Mouse (Mus musculus): ENCODE data around the gene Fads1. TPM values are rescaled to one million over a fixed set of nuclear protein-coding genes. Genes with fewer than 3 reads are reported as not detected.
A peak's percentile ranks its signal among the peaks of the same experiment; 100 is the strongest.

Gene Fads1
- polyA plus RNA-seq, 1 experiment from 2014 or later = 39.8 TPM

DNA sequence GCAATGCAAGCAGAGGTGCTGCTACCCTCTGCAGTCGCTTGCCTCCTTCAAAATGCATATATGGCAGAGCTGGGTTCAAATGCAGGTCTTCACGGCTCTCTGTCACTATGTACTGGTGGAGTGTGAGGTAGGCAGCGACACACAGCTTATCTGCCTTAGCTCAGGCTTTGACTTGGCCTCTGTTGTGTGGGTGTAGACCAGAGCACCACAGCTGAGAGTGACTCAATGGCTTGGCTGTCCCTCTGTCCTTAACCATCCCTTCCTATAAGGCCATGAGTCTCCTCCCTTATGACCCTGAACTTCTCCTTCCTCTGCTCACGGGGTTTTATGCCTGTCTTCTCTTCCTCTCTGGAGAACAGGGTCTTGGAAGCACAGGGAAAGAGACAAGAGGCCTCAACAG is 28.2 kb downstream of the Fads1 start:
- ATAC-seq (replicated peaks; ENCODE audit: extremely low read depth, insufficient read depth, low FRiP score) = no peak
- H3K9ac ChIP-seq (ENCODE audit: low read length) = no peak overlapping the region
- no peaks in the 10 kb centered on the region for H3K9me3 ChIP-seq (replicated peaks; ENCODE audit: control insufficient read depth, low read length)
- no peak overlapping the region for H3K4me3 ChIP-seq (ENCODE audit: low read length)
- H3K36me3 ChIP-seq (ENCODE audit: control insufficient read depth, insufficient read depth) = peaks cover 14% of the 10 kb centered on the region
- no peaks in the 10 kb centered on the region for H3K27me3 ChIP-seq (ENCODE audit: control insufficient read depth, insufficient read depth, low read length)
- no peaks in the 10 kb centered on the region for H3K4me1 ChIP-seq (ENCODE audit: control insufficient read depth, insufficient read depth, low read length)
- 77% methylated on average over 4 of the region's 4 CpGs for WGBS
- H3K27ac ChIP-seq (ENCODE audit: low read length) = no peak overlapping the region
- H3K4me2 ChIP-seq (ENCODE audit: low read depth, low read length) = no peak overlapping the region

DNA sequence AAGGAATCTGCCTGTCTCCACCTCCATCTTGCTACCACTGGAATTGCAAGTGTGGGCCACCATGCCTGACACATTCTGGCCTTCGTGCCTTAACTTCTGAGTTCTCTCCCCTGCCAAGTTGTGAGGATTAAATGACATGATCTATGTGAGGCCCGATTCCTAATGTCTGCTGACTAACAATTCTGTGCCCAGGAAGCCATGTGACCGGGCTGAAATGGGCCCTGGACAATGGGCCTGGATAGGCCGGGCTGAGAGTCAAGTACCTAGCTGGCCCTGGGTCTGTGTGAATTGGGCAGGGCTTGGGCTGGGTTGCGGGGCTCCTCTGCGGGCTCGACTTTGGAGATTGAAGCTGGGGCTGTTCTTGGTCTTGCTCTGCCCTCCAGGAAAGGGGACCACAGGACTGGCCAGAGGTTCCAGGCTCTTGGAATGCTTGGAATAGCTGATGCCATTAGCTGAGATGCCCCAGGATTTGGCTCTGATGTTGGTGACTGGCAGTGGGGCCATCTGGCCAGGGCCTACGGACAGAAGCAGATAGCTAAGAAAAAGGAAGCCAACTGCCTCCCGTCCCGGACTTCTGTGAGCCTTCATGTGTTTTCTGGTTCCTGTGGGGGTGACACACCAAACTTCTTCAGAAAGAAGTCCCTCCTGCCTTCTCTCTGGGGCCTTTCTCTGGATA is 31.2 kb downstream of the Fads1 start:
- Histone ChIP-seq H3K4me1 (ENCODE audit: control insufficient read depth, insufficient read depth, low read length) (no peaks in the 10 kb centered on the region), H3K4me2 (ENCODE audit: low read depth, low read length) (no peak overlapping the region), H3K9ac (ENCODE audit: low read length) (no peak overlapping the region), H3K27ac (ENCODE audit: low read length) (no peak overlapping the region), H3K27me3 (ENCODE audit: control insufficient read depth, insufficient read depth, low read length) (no peaks in the 10 kb centered on the region), H3K4me3 (ENCODE audit: low read length) (no peak overlapping the region), H3K36me3 (ENCODE audit: control insufficient read depth, insufficient read depth) (peaks cover 12% of the 10 kb centered on the region), H3K9me3 (replicated peaks; ENCODE audit: control insufficient read depth, low read length) (no peaks in the 10 kb centered on the region)
- ATAC-seq (replicated peaks; ENCODE audit: extremely low read depth, insufficient read depth, low FRiP score) = no peak
- WGBS = 84% methylated on average over 10 of the region's 10 CpGs

DNA sequence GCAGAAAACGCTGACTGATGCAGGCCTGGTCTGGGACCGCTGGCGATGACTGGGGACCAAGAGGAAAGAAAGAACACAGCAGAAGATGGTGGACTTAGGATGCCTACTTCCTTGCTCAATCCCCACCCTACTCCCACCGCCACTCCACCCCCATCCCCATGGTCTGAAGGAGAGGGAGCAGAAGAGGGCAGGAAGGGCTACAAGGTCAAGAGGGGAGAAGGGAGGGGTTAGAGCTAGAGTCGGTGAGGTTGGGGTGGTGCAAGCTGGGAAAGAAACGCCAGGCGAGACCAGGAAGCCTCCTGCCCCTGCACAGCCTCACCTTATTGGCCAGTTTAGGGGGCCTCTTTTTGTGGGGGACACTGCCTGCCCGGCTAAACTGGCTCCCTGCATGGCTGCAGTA is 33.4 kb downstream of the Fads1 start:
- no peak overlapping the region for H3K9ac ChIP-seq (ENCODE audit: low read length)
- H3K9me3 ChIP-seq (replicated peaks; ENCODE audit: control insufficient read depth, low read length) = no peaks in the 10 kb centered on the region
- peaks cover 5% of the 10 kb centered on the region; the same call in 1 of the 2 replicates for H3K36me3 ChIP-seq (ENCODE audit: control insufficient read depth, insufficient read depth)
- H3K4me1 ChIP-seq (ENCODE audit: control insufficient read depth, insufficient read depth, low read length) = no peaks in the 10 kb centered on the region
- no peak overlapping the region for H3K4me2 ChIP-seq (ENCODE audit: low read depth, low read length)
- no peak for ATAC-seq (replicated peaks; ENCODE audit: extremely low read depth, insufficient read depth, low FRiP score)
- H3K27ac ChIP-seq (ENCODE audit: low read length) = no peak overlapping the region
- 70% methylated on average over 8 of the region's 8 CpGs for WGBS
- no peaks in the 10 kb centered on the region for H3K27me3 ChIP-seq (ENCODE audit: control insufficient read depth, insufficient read depth, low read length)
- no peak overlapping the region for H3K4me3 ChIP-seq (ENCODE audit: low read length)

DNA sequence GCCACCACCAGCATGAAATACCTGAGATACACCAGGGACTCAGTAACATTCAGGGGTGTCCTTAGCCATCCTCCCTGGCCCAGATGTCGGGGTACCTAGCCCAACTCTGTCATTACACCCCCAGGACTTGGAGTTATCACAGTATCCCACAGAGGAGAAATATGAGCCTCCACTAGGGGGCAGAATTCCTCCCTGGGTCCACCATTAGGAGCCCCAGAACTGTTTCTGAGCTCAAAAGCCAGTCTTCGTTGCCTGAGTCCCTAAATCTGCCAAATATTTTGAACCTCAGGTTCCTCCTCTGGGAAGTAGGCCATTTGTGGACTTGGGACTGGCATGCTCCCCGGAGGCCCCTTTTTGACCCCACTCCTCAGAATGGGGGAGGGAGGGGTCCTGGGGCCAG is 36.4 kb downstream of the Fads1 start:
- Histone ChIP-seq H3K9me3 (replicated peaks; ENCODE audit: control insufficient read depth, low read length) (no peaks in the 10 kb centered on the region), H3K4me1 (ENCODE audit: control insufficient read depth, insufficient read depth, low read length) (no peaks in the 10 kb centered on the region), H3K9ac (ENCODE audit: low read length) (no peak overlapping the region), H3K27me3 (ENCODE audit: control insufficient read depth, insufficient read depth, low read length) (no peaks in the 10 kb centered on the region), H3K4me3 (ENCODE audit: low read length) (no peak overlapping the region), H3K27ac (ENCODE audit: low read length) (no peak overlapping the region), H3K36me3 (ENCODE audit: control insufficient read depth, insufficient read depth) (no peaks in the 10 kb centered on the region), H3K4me2 (ENCODE audit: low read depth, low read length) (no peak overlapping the region)
- WGBS = 50% methylated on average over 3 of the region's 3 CpGs
- no peak for ATAC-seq (replicated peaks; ENCODE audit: extremely low read depth, insufficient read depth, low FRiP score)

DNA sequence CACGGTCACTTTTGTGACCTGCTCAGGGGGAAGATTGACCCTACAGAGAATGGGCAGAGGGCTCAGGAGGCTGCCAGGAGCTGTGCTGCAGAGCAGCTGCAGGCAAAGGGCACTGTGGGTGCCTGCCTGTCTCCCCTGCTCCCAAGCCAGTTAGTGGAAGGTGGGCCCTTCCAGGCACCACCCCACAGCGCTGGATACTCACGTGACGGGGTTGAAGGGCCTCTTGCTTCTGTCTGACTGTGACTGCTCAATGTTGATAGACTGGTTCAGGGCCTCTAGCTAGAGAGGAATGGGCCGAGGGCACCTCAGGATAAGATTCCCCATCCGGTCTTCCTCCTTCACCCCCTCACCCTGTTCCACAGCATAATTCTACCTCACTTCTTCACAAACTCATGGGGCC is 36.9 kb downstream of the Fads1 start:
- ATAC-seq (replicated peaks; ENCODE audit: extremely low read depth, insufficient read depth, low FRiP score) = no peak
- no peak overlapping the region for H3K27ac ChIP-seq (ENCODE audit: low read length)
- no peak overlapping the region for H3K4me3 ChIP-seq (ENCODE audit: low read length)
- H3K27me3 ChIP-seq (ENCODE audit: control insufficient read depth, insufficient read depth, low read length) = no peaks in the 10 kb centered on the region
- no peak overlapping the region for H3K4me2 ChIP-seq (ENCODE audit: low read depth, low read length)
- no peak overlapping the region for H3K9ac ChIP-seq (ENCODE audit: low read length)
- H3K9me3 ChIP-seq (replicated peaks; ENCODE audit: control insufficient read depth, low read length) = no peaks in the 10 kb centered on the region
- H3K4me1 ChIP-seq (ENCODE audit: control insufficient read depth, insufficient read depth, low read length) = no peaks in the 10 kb centered on the region
- no peaks in the 10 kb centered on the region for H3K36me3 ChIP-seq (ENCODE audit: control insufficient read depth, insufficient read depth)
- 43% methylated on average over 6 of the region's 6 CpGs for WGBS

DNA sequence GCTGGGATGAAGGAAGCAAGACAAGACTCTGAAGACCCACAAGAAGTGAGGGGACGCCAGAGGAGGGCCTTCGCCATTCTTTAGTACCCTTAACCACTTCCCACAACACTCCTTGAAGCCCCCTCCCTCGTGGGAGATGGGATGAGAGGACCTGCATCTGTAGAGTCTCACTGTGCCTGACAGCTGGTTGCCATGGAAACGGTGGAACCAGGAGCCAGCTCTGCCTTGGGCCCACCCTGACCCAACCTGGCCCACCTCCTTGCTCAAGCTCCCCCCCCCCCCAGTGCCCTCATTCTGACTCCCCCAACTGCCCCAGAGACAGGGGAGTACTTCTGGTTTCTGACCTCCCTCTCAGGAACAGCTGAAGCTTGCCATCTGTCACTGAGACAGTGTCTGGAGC is 38.9 kb downstream of the Fads1 start:
- H3K27me3 ChIP-seq (ENCODE audit: control insufficient read depth, insufficient read depth, low read length) = no peaks in the 10 kb centered on the region
- no peak overlapping the region for H3K27ac ChIP-seq (ENCODE audit: low read length)
- H3K4me3 ChIP-seq (ENCODE audit: low read length) = no peak overlapping the region
- no peaks in the 10 kb centered on the region for H3K9me3 ChIP-seq (replicated peaks; ENCODE audit: control insufficient read depth, low read length)
- ATAC-seq (replicated peaks; ENCODE audit: extremely low read depth, insufficient read depth, low FRiP score) = no peak
- H3K4me2 ChIP-seq (ENCODE audit: low read depth, low read length) = no peak overlapping the region
- WGBS = 29% methylated on average over 4 of the region's 4 CpGs
- no peak overlapping the region for H3K9ac ChIP-seq (ENCODE audit: low read length)
- H3K36me3 ChIP-seq (ENCODE audit: control insufficient read depth, insufficient read depth) = no peaks in the 10 kb centered on the region
- H3K4me1 ChIP-seq (ENCODE audit: control insufficient read depth, insufficient read depth, low read length) = peaks cover 10% of the 10 kb centered on the region

DNA sequence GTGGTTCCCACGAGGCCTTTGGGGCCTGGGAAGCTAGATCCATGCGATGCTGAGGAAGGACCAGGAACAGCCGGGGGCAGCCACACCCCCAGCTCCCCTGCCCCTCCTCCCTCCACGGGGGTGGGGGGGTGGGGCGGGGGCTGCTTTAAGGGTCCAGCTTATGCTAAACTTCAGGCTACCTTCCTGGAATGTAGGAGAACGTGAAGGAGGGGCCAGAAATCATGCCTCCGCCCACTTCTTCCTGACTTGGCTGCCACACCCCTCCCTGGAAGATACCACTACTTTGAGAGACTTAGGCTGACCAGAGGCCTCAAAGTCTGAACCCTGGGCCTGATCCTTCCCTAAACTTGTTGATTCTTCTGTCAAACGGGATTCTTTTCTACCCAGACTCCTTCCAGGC is 40.0 kb downstream of the Fads1 start:
- H3K4me3 ChIP-seq (ENCODE audit: low read length) = no peak overlapping the region
- no peaks in the 10 kb centered on the region for H3K36me3 ChIP-seq (ENCODE audit: control insufficient read depth, insufficient read depth)
- no peak overlapping the region for H3K9ac ChIP-seq (ENCODE audit: low read length)
- peaks cover 10% of the 10 kb centered on the region for H3K4me1 ChIP-seq (ENCODE audit: control insufficient read depth, insufficient read depth, low read length)
- no peaks in the 10 kb centered on the region for H3K9me3 ChIP-seq (replicated peaks; ENCODE audit: control insufficient read depth, low read length)
- no peak overlapping the region for H3K27ac ChIP-seq (ENCODE audit: low read length)
- WGBS = 38% methylated on average over 8 of the region's 8 CpGs
- no peak for ATAC-seq (replicated peaks; ENCODE audit: extremely low read depth, insufficient read depth, low FRiP score)
- H3K4me2 ChIP-seq (ENCODE audit: low read depth, low read length) = no peak overlapping the region
- H3K27me3 ChIP-seq (ENCODE audit: control insufficient read depth, insufficient read depth, low read length) = no peaks in the 10 kb centered on the region

DNA sequence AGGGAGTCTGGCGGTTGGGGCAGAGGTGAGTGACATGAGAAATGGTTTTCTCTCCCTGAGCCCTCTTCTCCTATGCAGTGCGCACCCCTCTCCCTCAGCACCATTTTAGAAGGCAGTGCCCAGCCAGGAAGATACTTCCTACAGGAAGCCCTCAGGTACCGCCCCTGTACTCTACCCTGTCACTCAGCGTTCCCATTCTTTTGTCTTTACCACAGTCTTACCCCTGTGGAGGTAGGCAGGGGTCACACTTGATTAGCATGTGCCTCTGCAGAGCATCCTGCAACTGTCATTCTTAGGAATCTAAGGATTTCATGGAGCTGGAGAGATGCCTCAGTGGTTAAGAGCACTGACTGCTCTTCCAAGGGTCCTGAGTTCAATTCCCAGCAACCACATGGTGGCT is 40.9 kb downstream of the Fads1 start:
- Histone ChIP-seq H3K4me1 (ENCODE audit: control insufficient read depth, insufficient read depth, low read length) (peaks cover 10% of the 10 kb centered on the region), H3K27me3 (ENCODE audit: control insufficient read depth, insufficient read depth, low read length) (no peaks in the 10 kb centered on the region), H3K27ac (ENCODE audit: low read length) (no peak overlapping the region), H3K9me3 (replicated peaks; ENCODE audit: control insufficient read depth, low read length) (no peaks in the 10 kb centered on the region), H3K4me2 (ENCODE audit: low read depth, low read length) (no peak overlapping the region), H3K4me3 (ENCODE audit: low read length) (no peak overlapping the region), H3K9ac (ENCODE audit: low read length) (no peak overlapping the region), H3K36me3 (ENCODE audit: control insufficient read depth, insufficient read depth) (no peaks in the 10 kb centered on the region)
- ATAC-seq (replicated peaks; ENCODE audit: extremely low read depth, insufficient read depth, low FRiP score) = no peak
- 68% methylated on average over 4 of the region's 4 CpGs for WGBS

DNA sequence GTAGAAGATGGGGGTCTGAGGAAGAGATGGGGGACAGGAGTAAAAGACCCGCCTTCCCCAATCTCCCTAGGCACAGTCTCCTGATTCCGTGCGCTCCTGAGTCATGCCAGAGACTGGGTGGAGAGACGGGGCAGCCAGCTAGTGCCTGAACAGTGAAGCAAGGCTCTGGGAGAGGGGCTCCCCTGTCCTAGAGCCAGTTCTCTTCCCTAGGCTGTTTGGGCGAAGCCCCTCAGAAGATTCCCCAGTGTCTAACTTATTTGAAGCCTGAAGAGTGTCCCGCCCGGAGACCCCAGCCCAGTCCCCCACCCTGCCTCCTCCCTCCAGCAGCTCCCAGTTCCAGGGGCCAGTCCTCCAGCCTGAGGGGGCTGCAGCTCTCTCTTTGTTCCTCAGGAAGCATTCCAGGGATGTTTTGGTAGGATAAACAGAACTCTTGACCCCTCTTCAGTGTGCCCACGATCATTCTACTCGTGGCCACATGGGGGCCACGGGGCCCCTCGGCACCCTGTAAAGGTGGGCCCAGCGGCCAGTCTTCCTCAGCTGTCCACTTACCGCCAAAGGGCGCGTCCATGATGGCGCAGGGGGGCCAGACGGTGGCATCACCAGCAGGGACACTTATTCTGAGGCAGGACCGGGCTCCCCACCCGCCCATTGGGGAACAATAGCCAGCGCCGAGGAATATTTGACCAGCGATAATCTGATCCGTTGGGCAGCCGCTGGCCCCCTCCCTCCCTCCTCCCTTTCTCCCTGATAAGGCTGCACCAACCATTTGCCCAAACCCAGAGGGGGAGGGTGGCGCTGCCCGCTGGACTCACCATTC is 42.2 kb downstream of the Fads1 start:
- peak overlapping the region; percentile 26 for H3K4me3 ChIP-seq (ENCODE audit: low read length)
- no peak overlapping the region for H3K27ac ChIP-seq (ENCODE audit: low read length)
- 18% methylated on average over 26 of the region's 26 CpGs for WGBS
- H3K9me3 ChIP-seq (replicated peaks; ENCODE audit: control insufficient read depth, low read length) = no peaks in the 10 kb centered on the region
- H3K4me2 ChIP-seq (ENCODE audit: low read depth, low read length) = peak overlapping the region; percentile 57
- ATAC-seq (replicated peaks; ENCODE audit: extremely low read depth, insufficient read depth, low FRiP score) = no peak
- peak overlapping the region; percentile 5 for H3K9ac ChIP-seq (ENCODE audit: low read length)
- no peaks in the 10 kb centered on the region for H3K36me3 ChIP-seq (ENCODE audit: control insufficient read depth, insufficient read depth)
- H3K27me3 ChIP-seq (ENCODE audit: control insufficient read depth, insufficient read depth, low read length) = no peaks in the 10 kb centered on the region
- H3K4me1 ChIP-seq (ENCODE audit: control insufficient read depth, insufficient read depth, low read length) = peaks cover 10% of the 10 kb centered on the region
